Mouse (Mus musculus) adrenal gland, adult 18-20 months (tissue): ENCODE data around the gene Lamb3. TPM values are rescaled to one million over a fixed set of nuclear protein-coding genes. Genes with fewer than 3 reads are reported as not detected.
A peak's percentile ranks its signal among the peaks of the same experiment; 100 is the strongest.

Experiments used
- DNase-seq, 2 experiments: peaks; one replicate each; pipeline ENCODE4 v3.0.0; 2021 to 2022; ENCODE audit warnings: low spot score in 2 of 2
- total RNA-seq, 2 experiments: library from RNA; stranded (reverse); gene quantifications; 1 replicate in 1 of 2; 2 replicates in 1 of 2; pipeline ENCODE4 v1.2.3; 2021

Gene Lamb3
- total RNA-seq, 2 experiments from 2014 or later: 0.86 to 1.5 TPM

DNA sequence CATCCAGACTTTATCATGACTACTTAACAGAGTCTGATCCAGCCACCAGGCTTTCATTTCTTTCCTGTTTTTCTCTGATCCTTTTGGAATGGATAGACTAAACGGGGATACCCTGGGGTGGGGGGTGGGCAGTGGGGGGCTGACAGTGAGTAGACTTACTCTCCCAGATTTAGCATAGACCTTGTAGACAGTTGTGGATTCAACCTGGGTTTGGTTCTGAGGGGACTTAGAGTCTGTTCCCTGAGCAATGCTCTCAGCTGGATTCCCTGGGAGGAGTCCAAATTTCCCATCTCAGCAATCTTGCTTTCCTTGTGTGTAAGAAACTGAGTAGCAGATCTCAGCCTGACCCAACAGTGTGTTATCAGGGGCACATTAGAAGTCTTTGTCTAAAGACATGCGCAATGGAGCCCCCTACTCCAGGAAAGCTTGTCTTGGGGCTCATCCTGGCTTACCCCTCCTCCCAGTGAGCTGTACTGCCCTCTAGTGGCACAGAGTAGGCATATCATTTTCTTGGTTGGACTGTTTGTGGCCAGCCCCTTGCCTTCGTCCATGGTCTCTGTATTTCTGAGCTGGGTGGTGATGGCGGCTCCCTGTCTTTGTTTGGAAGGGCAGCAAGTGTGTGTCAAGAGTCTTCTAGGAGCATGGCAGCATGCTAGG lies 169.1 kb downstream of the Lamb3 start:
- peak; percentile 29 to 37 for DNase-seq

DNA sequence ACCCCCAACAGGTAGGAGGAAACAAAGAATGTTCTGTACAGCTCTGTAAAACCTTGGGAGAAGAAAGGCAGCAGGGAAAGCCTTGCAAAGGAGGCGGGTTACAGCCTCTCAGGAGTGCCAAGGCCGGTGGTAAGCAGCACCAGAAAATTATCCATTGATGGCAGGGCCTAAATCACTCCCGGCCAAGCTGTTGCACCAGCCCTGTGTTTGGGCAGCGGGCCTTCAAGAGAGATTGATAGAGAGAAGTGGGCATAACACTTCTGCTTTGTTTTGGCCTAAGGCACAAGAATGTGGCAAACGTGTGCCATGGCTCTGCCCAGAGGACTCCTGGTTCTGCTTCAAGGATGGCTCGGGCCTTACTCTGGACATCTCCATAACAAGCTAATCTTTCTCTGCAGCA lies 172.1 kb downstream of the Lamb3 start:
- no peak for DNase-seq

DNA sequence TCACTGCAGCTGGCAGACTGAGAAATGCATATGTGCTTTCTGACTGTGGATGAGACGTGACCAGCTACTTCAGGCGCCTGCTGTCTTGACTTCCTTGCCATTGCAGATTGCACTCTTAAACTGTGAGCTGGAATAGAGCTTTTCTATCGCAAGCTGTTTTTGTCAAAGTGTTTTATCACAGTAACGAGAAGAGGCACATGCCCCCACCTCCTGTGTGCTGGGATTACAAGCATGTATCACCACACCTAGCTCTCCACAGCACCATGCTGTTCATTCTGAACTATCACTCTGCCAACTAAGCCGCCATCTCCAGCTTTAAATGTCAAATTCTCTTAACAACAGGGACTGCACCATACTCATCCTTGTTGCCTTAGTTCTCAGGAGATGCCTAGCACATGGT lies 173.4 kb downstream of the Lamb3 start:
- no peak for DNase-seq

DNA sequence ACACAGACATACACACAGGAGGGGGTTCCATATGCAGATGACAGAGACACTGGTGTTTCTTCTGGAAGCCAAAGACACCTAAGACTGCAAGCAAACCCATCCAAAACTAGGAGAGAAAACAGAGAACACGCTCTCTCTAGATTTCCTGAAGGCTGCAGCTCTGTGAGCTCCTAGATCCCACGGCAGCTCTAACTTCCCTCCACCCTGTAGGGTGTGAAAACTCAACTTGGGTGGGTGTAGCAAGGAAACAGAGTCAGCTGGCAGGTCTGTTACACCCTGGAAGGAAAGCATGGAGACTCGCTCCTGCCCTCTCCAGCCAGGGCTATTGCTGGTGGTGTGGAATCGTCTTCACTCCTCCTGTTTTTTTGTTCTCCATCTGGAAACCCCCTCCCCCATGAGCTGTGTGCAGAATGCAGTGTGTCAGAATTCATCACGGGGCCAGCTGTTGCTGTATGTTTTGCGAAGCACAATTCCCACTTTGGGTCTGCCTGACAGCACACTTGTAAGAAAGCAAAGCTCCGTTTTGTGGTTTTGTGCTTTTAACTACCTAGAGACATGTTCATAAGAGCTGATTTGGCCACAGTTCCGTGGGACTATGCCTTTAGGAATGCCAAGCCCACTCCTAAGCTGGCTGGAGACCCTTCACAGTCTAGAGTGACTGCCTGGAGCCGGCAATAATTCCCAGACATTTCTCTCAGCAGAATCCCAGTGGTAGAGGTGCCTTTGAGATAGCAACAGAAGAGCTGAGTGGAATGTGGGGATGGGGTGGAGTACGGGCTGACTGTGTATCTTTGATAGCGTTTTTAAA lies 174.3 kb downstream of the Lamb3 start:
- no peak for DNase-seq

GRCm38 (mm10) chr1:193382435-193382834 lies 174.9 kb downstream of the Lamb3 start:
- no peak for DNase-seq

- peak; percentile 21 to 38 for DNase-seq
Measured at GRCm38 (mm10) chr1:193382841-193383462, 175.5 kb downstream of the Lamb3 start.

- peak; percentile 80 to 82 for DNase-seq
Measured at GRCm38 (mm10) chr1:193386136-193386535, 178.6 kb downstream of the Lamb3 start.

- no peak for DNase-seq
Measured at GRCm38 (mm10) chr1:193387241-193387640, 179.7 kb downstream of the Lamb3 start.

- DNase-seq: no peak
Measured at GRCm38 (mm10) chr1:193389505-193389904, 182.0 kb downstream of the Lamb3 start.

- DNase-seq: no peak
Measured at GRCm38 (mm10) chr1:193390004-193390403, 182.5 kb downstream of the Lamb3 start.

GRCm38 (mm10) chr1:193392266-193392665 lies 184.8 kb downstream of the Lamb3 start:
- no peak for DNase-seq

Other genes with a start within 250 kb of the Lamb3 start
- gene Syt14, start 171.9 kb upstream of the Lamb3 start, total RNA-seq: 1 to 10 TPM; 5.8 to 6.9 TPM
- 10 to 100 TPM; 14.6 to 18.6 TPM for gene Diexf, start 77.4 kb upstream of the Lamb3 start, total RNA-seq
- gene Irf6, start 54.6 kb upstream of the Lamb3 start, total RNA-seq: 1 to 10 TPM in 1 of 2 experiments, under 1 TPM in 1; 0.33 to 1.2 TPM
- 1 to 10 TPM; 1.2 to 3.2 TPM for gene A130010J15Rik, start 39.7 kb upstream of the Lamb3 start, total RNA-seq
- gene Traf3ip3, start 6.0 kb upstream of the Lamb3 start, total RNA-seq: 1 to 10 TPM; 1.0 to 2.5 TPM
- gene Hsd11b1, start 56.4 kb downstream of the Lamb3 start, total RNA-seq: 100 to 1,000 TPM; 109 to 216 TPM
- 100 to 1,000 TPM; 129 to 206 TPM for gene G0s2, start 65.5 kb downstream of the Lamb3 start, total RNA-seq
- gene Camk1g, start 162.6 kb downstream of the Lamb3 start, total RNA-seq: under 1 TPM; 0.13 to 0.17 TPM